Mouse (Mus musculus) thymus, adult 2 months (tissue): ENCODE measurements around the gene Apobec1. TPM values are rescaled to one million over a fixed set of nuclear protein-coding genes. Genes with fewer than 3 reads are reported as not detected.
"Not testable (repeated sequence)": the region's sequence is repeated elsewhere in the genome, so short reads cannot be mapped to it uniquely, and the experiment has no call there.

Experiments
- DNase-seq: peaks from one replicate; pipeline ENCODE4 v3.0.0; 2021
- H3K27ac ChIP-seq: fragments of 200-500 bp; 2 replicates; pipeline ENCODE4 v1.5.1; 2012; ENCODE audit warnings: low read length, control low read depth; ENCODE audit not compliant: control insufficient read depth, insufficient read depth
- H3K27me3 ChIP-seq: fragments of 200-500 bp; 2 replicates; pipeline ENCODE4 v1.6.1; 2012; ENCODE audit warnings: mild to moderate bottlenecking, low read length, moderate library complexity, mixed read lengths; ENCODE audit not compliant: control insufficient read depth, insufficient read depth
- H3K36me3 ChIP-seq: fragments of 200-500 bp; 2 replicates; pipeline ENCODE4 v1.6.1; 2012; ENCODE audit warnings: mild to moderate bottlenecking, low read length, moderate library complexity; ENCODE audit not compliant: control insufficient read depth, insufficient read depth
- H3K4me1 ChIP-seq: fragments of 200-500 bp; replicated peaks from 2 replicates; pipeline ENCODE4 v1.6.1; 2012; ENCODE audit warnings: low read length; ENCODE audit not compliant: control insufficient read depth, insufficient read depth
- H3K4me3 ChIP-seq: fragments of 200-500 bp; 2 replicates; pipeline ENCODE4 v1.5.1; 2012; ENCODE audit warnings: mild to moderate bottlenecking, low read length, control low read depth, moderate library complexity; ENCODE audit not compliant: control insufficient read depth, insufficient read depth
- CTCF ChIP-seq: fragments of 200-500 bp; IDR thresholded peaks from 2 replicates; pipeline ENCODE4 v1.5.1; 2012; ENCODE audit warnings: mild to moderate bottlenecking, control low read depth, low read length, moderate library complexity, borderline replicate concordance; ENCODE audit not compliant: control insufficient read depth, poor library complexity, insufficient read depth; ENCODE audit errors: extremely low read depth
- POLR2A ChIP-seq: fragments of 200-500 bp; IDR thresholded peaks from 2 replicates; pipeline ENCODE4 v1.6.1; 2012; ENCODE audit warnings: mild to moderate bottlenecking, low read length, control low read depth, moderate library complexity; ENCODE audit not compliant: control insufficient read depth, poor library complexity, insufficient read depth; ENCODE audit errors: extremely low read depth
- WGBS: fragments of 180-500 bp; shearing (Covaris S2); methylation state at CpG from one replicate; pipeline ENCODE4 v1.1.7; 2018; 5-methylcytosine and 5-hydroxymethylcytosine counted together
- polyA plus RNA-seq: library from polyadenylated mRNA; depleted of rRNA; stranded (reverse); fragments of >200 nt; gene quantifications from 2 replicates; pipeline ENCODE4 v1.2.3, GENCODE M21; 2012; rRNA removed

Apobec1 gene
- polyA plus RNA-seq, result 34.9 and 48.1 TPM in 2 replicates

GRCm38 (mm10) chr6:122602242-122602991, at the start of gene Apobec1:
Apobec1 (minus strand) TSS chr6:122602444.
- peak; percentile 83 for DNase-seq
- 0 out of 2 replicates have a peak, but pooled peaks cover 5% of the 10 kb centered on the region for H3K4me1 ChIP-seq
- TF ChIP-seq CTCF, result no peak
- 0 out of 2 replicates have a peak, but pooled peaks have one; percentile 20 for TF ChIP-seq POLR2A
- peak within 1 kb of the TSS; percentile 65 for H3K4me3 ChIP-seq
- no peaks in the 10 kb centered on the region for H3K36me3 ChIP-seq
- 1% methylated on average over 22 of the region's 22 CpGs for WGBS
- H3K27ac ChIP-seq, result peak within 1 kb of the TSS; percentile 92
- H3K27me3 ChIP-seq, result no peaks in the 10 kb centered on the region

DNA sequence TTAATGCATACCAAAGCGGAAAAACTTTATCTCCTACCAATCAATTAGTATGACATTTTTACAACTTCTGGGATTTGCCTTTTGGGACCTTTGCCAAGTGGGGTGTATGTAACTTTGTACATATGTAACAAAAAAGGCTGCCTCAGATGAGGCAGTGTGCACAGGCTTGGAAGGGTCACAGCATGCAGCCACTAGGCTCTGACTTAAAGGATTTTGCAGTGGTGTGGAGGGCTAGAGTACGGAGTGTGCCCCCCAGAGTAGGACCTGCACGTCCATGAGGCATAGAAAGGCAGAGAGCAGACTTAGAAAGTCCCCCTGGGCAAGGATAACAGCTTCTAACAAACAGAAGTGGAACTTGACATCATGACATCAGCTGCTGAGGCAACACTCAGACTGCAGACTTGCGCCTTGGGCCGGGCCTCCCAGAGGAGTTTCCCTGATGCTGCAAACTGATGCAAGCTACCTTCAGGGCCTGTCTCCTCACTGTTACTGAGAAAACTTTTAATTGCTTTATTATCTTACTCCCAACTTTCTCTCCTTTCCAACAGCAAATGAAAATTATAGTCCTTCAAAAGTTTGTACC, 48.2 kb upstream of the Apobec1 start:
- TF ChIP-seq CTCF, result no peak
- no peak for TF ChIP-seq POLR2A
- no peak for DNase-seq
- Histone ChIP-seq H3K4me1 (no peaks in the 10 kb centered on the region), H3K27me3 (no peaks in the 10 kb centered on the region), H3K4me3 (no peak overlapping the region), H3K27ac (no peak overlapping the region), H3K36me3 (no peaks in the 10 kb centered on the region)
- 88% methylated on average over 5 of the region's 5 CpGs for WGBS

DNA sequence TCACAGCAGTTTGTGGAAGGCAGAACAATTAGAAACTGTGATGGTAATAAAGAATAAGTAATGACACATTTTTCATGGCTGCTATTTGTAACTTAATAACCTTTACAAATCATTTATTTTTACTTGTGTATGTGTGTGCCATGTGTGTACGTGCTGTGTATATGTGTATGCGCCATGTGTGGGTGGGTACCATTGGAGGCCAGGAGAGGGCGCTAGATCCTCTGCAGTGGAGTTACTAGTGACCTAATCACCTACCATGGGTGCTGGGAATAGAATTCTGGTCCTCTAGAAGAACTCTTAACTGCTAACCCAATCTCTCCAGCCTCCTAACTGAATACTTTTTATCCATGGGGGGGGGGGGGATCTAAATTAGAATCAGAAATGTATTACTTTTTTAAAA, 47.7 kb upstream of the Apobec1 start:
- no peak for DNase-seq
- Histone ChIP-seq H3K27me3 (no peaks in the 10 kb centered on the region), H3K4me3 (no peak overlapping the region), H3K36me3 (no peaks in the 10 kb centered on the region), H3K27ac (no peak overlapping the region), H3K4me1 (no peaks in the 10 kb centered on the region)
- TF ChIP-seq CTCF (no peak), POLR2A (no peak)
- 87% methylated on average over 3 of the region's 3 CpGs for WGBS

DNA sequence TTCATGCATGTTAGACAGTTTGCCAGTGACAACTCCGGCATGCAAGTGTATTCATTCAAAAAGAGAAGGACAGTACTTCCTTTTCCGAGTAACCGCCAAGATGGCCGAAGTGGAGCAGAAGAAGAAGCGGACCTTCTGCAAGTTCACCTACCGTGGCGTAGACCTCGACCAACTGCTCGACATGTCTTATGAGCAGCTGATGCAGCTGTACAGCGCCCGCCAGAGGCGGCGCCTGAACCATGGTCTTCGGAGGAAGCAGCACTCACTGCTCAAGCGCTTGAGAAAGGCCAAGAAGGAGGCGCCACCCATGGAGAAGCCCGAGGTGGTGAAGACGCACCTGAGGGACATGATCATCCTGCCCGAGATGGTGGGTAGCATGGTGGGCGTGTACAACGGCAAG, 42.0 kb upstream of the Apobec1 start:
- not testable (repeated sequence) for H3K36me3 ChIP-seq, H3K4me3 ChIP-seq, H3K4me1 ChIP-seq, H3K27me3 ChIP-seq, DNase-seq, H3K27ac ChIP-seq
- 94% methylated on average over 21 of the region's 21 CpGs for WGBS

DNA sequence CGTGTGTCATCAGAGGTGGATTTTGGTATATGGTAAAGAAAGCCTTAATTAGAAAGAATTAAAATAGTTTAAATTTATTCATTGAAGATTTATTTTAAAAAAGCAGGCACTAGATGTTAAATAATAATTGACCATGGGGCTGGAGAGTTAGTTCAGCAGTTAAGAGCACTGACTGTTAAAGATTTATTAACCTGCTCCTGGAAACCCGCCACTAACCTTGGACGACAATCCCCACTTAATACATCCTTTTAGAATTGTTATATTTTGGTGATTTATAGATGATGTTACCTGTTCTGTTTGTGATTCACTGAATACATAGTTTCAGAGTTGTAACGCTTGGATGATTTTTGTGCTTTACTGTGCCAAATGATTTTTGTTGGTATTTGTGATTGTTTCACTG, 35.3 kb upstream of the Apobec1 start:
- H3K27me3 ChIP-seq, H3K4me1 ChIP-seq, DNase-seq, H3K4me3 ChIP-seq, H3K27ac ChIP-seq, H3K36me3 ChIP-seq: not testable (repeated sequence)
- 95% methylated on average over 4 of the region's 4 CpGs for WGBS

DNA sequence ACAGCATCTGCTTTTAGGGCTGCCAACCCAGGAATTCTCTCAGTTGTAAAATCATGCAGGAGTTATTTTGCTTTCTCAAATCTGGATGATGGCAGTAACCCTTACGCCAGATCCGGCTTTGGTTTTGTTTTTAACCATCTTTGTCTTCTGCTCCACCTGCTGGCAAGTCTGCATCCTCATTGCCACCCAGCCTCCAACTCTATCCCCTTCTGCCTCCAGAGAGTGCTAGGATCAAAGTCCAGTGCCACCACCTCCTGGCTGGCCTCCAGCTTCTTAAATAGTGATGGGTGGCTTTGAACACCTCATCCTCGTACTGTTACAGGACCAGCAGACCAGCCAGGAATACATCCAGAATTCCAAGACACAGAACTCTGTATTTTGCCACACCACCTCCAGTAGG, 34.4 kb upstream of the Apobec1 start:
- 85% methylated on average over 3 of the region's 3 CpGs for WGBS
- H3K4me1 ChIP-seq, result 0 out of 2 replicates have a peak, but pooled peaks cover 3% of the 10 kb centered on the region
- no peak overlapping the region for H3K27ac ChIP-seq
- H3K4me3 ChIP-seq, result no peak overlapping the region
- H3K27me3 ChIP-seq, result no peaks in the 10 kb centered on the region
- TF ChIP-seq POLR2A, result no peak
- no peak for TF ChIP-seq CTCF
- DNase-seq, result no peak
- H3K36me3 ChIP-seq, result no peaks in the 10 kb centered on the region

DNA sequence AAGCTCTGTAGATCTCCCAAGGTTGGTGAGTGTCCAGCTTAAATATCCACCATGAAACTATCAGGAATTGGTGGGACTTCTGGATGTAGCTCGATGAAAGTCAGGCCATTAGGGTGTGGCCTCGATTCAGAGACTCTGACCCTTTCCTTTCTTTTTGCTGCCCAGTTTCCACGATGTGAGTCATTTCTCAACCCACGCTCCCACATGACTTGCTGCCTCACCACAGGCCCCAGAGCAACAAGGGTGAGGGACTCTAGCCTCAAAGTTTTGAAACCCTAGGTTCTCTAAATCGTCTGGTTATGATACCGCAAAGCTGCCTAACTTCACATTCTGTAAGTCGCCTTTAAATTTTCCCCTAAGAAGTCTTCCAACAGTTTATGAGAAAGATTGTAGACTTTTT, 33.1 kb upstream of the Apobec1 start:
- TF ChIP-seq CTCF, result no peak
- Histone ChIP-seq H3K36me3 (no peaks in the 10 kb centered on the region), H3K27me3 (no peaks in the 10 kb centered on the region), H3K27ac (no peak overlapping the region), H3K4me1 (0 out of 2 replicates have a peak, but pooled peaks cover 3% of the 10 kb centered on the region), H3K4me3 (no peak overlapping the region)
- WGBS, result 51% methylated on average over 7 of the region's 7 CpGs
- no peak for DNase-seq
